Mouse (Mus musculus): ENCODE measurements around the gene Vmp1.

- TF ChIP-seq CTCF (IDR thresholded peaks at IDR 0.05; ENCODE audit: control insufficient read depth, insufficient read depth, insufficient read length) (no peak), USF1 (IDR thresholded peaks at IDR 0.05; ENCODE audit: low read depth) (no peak), FOSL1 (IDR thresholded peaks at IDR 0.05; ENCODE audit: insufficient read depth, low read length, poor library complexity, severe bottlenecking) (no peak)
These were observed 90.2 kb downstream of the Vmp1 start for GRCm38 (mm10) chr11:86593443-86593842.

All from C2C12 (cell line).